Mouse (Mus musculus) MEL-GATA-1-ER (cell line): ENCODE results near the gene Glyat.
"Not testable (repeated sequence)": the region's sequence is repeated elsewhere in the genome, so short reads cannot be mapped to it uniquely, and the experiment has no call there.

Experiments
- DNase-seq: peaks from one replicate; pipeline ENCODE4 v3.0.0-alpha.2; 2012; ENCODE audit warnings: low read depth; ENCODE audit errors: extremely low read depth

Gene Glyat

DNA sequence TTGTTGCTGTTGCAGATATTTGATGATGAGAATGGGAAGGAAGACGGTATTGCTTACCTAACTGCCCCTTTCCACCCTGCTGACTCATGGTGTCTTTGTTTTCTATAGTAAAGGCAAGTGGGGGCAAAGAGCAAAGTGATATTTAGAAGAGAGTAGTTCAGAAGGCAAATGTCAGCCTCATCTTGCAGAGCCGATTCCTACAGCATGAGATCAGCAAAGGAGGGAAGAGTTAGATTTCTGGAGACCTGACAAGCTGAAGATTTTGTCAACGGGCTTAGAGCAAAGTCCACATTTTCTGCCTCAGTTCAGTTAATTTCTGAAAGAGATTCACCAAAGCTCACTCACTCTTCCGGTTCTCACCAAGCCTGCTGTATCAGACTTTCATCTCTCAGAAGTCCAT, at the start of gene Glyat:
Glyat (plus strand) TSS at position 133 of the 400 bp plus-strand sequence.
- DNase-seq = no peak

DNA sequence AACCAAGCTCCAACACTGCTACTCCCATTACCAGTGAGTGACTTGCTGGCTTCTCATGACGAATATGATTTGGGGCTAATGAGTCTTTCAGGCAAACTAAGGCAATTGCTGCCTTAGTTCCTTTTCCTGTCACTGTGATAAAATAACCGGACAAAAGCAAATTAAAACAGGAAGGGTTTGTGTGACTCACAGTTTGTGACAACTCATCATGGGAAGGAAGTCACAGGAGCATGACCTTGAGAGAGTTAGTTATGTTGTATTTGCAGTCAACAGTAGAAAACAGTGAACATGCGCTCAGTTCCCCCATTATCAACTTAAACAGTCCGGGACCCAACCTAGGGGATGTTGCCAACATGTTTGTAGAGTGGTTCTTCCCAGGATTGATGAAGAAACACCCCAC, 47.8 kb upstream of the Glyat start:
- DNase-seq = no peak

DNA sequence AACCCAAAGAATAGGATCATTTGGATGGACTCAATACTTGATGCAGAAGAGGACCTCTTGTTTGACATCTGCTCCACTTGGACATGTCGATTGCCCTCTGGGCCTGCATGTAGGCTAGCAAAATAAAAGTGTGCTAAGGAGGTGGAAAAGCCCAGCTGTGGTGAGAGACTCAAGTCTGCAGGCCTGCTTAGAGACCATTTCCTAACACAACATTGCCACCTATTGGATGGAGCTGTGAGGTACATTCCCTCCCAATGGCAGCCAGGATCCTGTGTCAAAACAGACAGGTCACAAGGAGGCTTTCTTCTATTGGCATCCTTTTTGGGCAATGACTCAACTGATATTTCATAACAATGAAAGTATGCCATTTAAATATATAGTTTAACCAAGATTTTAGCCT, 41.2 kb upstream of the Glyat start:
- DNase-seq = peak; percentile 36

DNA sequence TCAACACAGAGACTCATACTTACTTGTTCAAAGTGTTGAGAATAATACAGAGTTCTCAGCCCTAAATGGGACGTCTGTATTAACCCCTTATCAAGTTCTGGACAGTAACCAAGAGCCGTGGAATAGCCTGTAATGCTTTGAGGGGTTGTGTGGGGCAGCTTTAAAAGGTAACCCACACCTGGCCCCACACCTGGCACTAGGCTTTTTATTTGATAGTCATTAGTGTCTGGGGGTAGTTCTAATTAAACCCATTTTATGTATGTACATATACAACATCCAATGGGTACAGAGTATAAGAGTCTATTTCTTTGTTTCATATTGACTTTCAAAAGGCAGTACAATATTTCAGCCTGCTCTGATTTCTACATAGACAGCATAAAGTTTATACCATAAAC, 38.0 kb upstream of the Glyat start:
- no peak for DNase-seq

DNA sequence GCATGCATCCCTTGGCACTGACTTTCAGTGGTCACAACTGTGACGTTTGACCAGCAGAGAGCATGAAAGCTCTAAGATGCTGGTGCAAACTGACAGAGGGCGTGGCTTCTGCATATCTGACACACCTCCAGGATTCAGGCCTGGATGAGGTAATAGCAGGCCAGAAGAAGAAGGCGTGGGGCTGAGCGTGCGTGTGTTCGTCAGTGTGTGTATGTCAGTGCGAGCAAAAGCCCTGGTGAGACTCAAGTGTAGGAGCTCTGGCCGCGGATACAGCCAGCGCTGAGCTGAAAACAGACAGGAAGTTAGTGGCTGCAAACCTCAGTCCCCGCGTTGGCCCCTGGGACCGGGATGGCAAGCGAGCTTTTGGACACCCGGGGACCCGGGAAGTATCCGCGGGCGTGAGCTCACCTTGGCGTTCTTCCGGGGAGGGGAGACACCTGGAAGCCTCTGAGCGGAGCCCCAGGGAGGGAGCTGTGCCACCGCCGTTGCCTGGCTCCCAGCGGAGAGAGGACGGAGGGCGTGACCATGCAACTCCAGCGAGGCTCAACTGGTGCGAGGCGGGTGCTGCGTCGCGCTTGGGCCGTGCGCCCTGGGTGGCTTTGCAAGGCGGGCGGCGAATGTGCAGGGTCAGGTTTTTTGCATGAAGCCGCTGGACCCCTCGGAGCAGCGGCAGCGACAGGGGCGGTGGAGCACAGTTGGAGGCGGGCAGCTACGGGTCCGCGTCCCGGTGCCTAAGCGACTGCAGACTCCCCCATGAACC, 37.4 kb upstream of the Glyat start:
- no peak for DNase-seq

DNA sequence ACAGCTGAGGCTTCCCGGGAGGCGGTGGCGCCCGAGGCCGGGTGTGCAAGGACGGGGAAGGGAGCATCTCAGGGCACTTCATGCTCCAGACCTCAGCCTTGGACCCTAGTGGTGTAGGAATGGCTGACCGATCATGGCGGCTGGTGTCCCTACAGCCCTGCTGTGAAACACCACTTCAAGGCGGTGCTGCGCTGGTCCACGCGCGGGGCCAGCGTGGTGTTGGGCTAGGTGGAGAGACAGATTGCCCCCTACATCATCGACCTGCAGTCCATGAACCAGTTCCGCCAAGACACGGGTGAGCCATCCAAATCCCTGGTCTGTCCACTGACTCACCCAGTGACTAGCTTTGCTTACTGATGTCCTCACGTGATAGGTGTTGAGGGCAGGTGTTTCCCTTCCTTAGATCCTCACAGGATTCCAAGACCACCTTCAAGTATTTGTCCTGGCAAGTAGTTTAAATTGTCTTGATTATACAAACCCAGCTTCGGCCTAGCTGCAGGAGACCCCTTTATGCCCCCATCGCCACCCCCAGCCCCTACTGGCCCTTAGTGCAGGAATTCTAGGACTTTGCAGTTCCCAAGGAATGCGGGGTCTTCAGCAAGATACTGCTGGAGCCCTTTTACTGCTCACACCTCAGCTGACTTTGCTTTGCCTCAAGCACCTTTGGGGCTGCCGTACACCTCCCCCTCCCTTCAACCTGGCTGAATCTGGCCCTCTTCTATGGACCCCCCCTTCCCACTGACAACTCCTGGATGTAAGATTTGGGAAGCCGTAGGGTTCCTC, 36.6 kb upstream of the Glyat start:
- DNase-seq = no peak

DNA sequence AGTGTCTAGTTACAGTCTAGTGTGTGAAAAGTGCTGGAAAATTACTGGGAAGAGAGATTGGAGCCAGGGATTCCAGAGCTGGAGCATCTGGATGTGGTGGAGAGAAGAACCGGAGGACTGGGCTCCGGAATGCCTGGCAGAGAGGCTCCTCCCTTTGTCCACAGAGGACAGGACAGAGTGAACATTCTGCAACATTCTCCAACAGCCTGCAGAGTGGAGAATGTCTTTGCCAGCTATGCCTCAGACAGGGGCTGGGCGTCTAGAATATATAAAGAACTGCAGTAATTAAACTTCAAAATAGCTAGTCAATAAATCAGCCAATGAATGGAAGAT, 36.1 kb upstream of the Glyat start:
- no peak for DNase-seq

DNA sequence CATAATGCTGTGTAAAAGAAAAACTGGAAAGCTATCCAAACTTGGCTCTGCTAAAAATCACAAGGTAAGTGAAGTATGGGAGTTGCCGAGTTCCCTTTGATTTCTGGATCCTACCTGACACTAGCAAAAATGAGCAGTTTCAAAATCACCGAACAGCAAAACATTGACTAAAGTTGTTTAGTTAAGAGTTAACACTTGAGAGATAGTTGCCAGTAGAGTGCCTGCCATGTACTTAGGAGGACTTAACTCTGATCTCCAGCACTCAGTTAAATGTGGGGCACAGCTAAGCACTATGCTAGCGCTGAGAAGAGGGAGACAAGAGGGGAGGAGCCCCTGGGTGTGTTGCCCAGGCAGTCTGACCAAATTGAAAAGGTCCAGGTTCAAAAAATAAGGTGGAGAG, 34.4 kb upstream of the Glyat start:
- no peak for DNase-seq

DNA sequence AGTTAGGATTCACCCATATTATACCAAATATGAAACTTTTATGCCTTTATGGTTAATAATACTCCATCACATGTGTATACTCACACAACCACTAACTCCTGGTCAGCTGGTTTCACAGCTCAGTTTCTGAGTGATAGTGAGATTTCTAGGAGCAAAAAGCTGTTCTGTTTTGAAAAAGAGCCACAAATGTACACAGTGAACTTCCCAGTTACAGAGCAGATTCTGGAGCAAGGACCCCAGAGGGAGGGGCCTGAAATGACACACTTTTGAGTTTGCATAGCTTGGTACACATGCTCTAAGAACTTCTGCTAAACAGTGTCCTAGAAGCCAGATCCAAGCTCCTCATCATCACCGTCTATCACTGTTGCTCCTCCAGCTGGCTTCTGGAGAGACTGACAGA, 33.4 kb upstream of the Glyat start, which contains the start of gene Gm4952:
Gm4952 (plus strand) TSS at position 301 of the 400 bp plus-strand sequence.
- DNase-seq = no peak

DNA sequence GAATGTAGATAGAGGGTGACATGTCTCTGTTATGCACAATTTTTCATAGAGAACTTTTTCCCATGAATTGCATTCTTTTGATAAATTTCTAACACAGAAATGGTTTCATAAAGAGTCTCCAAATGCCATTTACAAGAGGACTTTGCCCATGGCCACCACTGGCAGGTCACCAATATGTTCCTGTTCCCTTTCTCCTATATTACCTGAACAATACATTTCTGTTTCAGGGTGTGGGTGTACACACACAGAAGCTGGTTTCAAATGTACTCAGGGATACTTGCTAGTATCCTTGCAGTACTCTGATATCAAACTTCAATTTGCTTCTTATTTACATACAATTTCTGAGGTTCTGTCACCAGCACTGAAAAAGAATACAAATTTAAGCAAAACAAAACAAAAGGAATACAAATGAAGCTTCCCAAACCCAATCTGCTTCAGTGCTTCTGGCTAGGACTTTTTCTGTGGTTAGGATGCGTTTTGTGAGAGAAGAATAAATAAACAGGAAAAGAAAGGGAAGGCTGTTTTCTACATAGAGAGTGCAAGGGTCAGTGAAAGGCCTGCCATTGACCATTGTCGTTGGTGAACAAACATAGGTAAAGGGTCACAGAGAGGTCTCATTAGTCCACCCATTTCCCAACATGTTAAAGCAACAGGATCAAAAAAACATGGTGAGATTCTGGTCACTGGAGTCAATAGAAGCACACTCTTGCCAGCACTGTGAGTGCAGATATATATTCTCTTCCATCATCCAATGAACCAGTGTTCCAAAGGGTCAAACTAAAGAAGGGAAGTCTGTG, 32.2 kb upstream of the Glyat start:
- no peak for DNase-seq

DNA sequence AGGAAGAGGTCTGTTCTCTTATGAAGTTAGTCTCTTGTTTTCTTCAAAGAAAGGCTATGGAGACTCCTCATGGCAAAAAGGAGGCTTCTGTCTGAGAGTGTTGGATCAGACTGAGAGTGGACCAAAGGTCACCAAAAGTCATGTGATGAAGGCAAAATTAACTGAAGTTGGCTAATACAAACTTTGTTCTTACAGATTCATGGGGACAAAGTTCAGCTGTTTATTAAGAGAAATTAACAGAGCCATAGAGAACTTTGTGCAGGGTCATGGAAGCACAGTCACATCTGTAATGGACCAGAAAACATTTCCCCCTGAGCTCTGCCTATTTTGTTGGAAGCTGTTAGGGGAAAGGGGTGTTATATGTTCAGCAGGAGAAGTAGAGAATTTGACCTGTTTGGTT, 24.8 kb upstream of the Glyat start:
- no peak for DNase-seq

DNA sequence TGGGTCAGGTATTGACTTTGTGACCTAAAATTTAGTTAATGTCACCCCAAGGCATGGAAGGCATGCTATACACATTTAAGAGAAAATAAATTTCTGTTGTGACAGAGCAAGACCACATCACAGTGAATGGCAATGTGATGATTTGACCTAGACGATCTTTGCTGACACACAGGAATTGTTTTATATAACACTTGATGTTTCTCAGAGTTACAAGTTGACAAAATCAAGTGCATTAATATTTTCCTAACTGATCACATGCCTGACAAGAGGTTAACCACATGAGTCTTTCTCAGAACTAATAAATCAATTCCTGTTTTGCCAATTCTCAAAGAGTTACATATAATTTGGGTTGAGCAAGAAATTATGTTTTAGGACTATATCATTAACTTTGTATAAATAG, 19.5 kb upstream of the Glyat start:
- DNase-seq = no peak

DNA sequence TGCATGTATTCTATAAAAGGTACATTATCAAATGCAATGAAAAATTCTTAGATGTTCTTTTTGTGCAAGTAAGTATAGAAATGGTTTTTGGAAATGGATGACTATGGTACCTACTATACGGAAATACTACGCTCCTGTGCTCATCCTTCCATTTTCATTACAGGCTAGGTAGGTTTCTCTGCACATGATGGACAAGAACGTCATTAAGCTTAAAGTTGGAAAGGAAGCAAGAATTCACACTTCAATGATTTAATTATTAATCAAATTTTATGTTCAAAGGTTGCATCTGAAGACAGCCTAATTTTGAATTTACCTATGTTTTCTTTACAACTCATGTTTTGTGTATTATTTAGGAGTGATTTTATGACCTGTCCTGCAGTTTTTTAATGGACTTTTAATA, 1.2 kb downstream of the Glyat start:
- no peak for DNase-seq

DNA sequence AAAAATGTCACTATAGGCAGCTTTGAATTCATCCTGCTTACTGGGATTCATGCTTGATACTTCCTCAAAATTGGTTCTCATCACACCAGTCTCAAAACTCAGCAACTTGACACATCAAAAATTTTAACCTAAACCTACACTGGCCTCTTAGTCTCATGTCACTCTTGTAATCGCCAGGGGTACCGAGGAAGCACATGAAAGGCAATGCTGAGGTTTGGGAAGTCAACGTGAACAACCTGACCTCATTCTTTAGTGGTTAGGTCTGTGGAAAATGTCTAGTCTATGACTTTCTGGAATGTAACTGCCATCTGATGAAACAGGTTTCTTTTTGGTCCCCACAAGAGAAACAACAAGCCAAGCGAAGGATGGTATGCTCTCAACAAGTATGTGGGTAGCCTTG, 1.9 kb downstream of the Glyat start:
- no peak for DNase-seq

DNA sequence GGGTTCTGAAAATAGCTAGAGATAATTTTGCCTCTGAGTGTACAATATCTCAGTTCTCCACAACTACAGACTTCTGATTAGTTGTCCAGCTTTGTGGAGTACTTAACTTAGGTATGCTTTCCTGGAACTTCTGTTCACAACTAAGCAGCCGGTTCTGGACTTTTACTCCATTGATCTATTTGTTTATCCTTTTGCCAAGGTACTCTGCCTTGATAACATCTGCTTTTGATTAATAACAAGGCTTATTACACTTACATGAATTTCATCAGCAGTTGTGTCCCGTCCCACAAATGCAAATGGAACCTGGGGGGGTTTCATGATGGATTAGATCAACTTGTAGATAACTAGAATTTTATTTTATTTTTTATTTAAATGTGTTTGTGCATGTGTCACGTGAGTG, 3.8 kb downstream of the Glyat start:
- no peak for DNase-seq

DNA sequence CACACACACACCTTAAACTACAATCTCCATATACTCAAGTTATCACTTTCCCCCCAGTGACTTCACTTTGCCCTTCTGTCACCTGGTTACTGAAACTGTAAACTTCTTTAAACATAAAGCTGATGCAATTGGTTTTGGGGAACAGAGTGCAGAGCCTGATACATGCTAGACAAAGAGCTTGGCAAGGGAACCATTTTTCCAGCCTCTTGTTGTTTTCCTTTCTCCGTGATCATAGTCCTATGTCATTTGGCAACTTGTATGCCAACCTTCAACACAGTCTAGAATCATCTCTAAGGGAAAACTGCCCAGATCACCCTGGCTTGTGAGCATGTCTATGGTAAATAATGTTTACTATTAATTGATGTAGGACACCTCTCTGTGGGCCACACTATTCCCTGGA, 4.9 kb downstream of the Glyat start:
- no peak for DNase-seq

DNA sequence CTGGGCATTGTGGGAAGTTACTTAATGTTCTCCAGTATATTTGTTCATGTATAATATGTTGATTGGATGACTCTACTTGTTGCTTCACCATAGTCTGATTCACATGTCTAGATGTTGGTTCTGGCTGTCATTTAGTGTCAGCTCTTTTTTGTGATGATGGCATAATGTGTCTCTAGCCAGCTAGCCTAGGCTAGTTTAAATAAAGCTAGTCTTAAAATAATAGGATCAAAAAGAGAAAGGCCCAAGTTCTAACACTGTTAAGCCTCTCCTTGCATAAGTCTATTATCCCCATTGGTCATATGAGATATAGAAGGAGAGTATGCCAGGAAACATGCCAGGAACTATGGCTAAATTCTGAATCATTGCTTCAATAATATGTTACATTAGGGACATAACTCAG, 16.4 kb downstream of the Glyat start:
- no peak for DNase-seq

DNA sequence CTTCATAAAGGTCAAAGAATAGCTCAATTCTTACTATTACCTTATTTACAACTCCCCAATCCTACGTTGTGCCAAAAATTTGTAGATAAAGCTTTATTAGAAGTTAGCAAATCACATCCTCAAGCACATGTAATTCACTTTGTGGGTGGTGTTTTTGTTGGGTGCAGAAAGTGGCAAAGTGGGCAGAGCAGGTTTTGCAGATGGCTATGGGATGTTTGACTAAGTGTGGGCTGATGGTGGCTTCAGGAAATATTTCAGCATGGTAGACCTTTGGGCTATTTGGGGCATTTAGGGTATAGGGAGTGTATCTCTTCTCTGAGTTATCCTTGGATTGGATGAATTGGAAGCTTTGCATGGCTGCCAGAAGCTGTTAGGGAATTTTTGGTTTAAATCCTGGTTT, 33.0 kb downstream of the Glyat start:
- DNase-seq = no peak

DNA sequence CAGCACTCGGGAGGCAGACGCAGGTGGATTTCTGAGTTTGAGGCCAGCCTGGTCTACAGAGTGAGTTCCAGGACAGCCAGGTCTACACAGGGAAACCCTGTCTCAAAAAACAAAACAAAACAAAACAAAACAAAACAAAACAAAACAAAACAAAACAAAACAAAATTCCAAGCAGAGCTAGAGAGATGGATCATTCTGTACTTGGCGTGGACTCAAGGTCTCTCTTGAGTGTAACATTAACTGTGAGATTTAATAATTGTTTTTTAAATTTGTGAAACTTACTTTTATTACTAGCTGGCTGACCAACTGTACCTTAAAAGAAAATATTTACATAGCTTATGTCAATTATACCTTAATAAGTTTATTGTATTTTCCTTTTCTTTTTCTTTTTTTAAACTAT, 35.5 kb downstream of the Glyat start:
- not testable (repeated sequence) for DNase-seq

DNA sequence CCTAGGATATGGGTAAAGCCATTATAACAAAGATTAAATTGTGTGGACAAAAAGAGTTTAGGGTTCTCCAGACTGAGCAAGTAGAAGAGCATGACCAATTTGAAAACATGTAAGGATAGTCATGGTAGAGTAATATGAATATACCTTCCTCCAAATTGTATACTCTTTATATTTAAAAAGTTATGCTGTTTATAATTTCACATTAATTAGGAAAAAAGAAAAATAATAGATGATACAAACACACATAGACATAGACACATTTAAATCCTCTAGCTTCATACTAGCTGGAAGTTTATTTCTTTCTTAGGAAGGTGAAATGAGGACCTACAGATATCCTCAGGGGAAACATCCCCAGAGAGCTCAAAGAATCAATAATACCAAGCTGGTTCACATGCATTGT, 37.0 kb downstream of the Glyat start, which contains the start of gene Olfr1442:
Olfr1442 (plus strand) TSS at position 301 of the 400 bp plus-strand sequence.
- DNase-seq = no peak

DNA sequence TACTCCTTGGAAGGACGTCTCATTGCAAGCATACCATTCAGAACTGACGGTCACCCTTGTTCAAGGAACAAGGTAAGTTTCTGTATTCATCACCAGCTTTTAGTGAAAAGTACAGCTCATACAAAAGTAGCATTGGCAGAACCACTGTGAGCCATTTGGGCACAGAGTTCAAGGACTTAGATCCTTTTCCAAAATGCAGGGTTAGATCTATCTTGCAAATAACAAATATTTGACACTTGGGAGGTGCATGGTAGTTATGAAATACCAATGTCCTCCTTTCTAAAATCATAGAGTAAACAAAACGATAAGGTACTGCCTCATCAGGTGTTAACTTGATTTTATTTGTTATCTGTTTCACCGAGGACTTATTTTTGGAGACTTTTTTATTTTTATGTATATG, 37.9 kb downstream of the Glyat start:
- no peak for DNase-seq

DNA sequence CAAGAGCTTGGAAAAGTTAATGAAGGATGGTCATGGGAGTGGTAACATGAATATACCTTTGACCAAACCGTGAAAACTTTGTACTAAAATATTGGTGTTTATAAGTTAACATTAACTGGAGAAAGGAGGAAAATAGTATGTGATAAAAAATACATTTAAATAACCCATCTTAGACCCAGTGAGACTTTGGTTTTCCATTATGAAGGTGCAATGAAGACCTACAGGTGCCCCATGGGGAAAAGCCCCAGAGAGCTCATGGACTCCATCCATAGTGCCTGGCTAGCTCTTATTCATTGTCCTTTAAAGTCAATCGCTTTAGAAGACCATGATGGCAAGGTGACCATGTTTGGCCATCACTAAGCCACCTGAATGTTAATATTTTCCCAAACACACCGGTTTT, 44.7 kb downstream of the Glyat start, which contains the start of gene Olfr1443:
Olfr1443 (plus strand) TSS at position 301 of the 400 bp plus-strand sequence.
- DNase-seq = no peak
